Mouse (Mus musculus): ENCODE results near the gene Tnfrsf12a.
A peak's percentile ranks its signal among the peaks of the same experiment; 100 is the strongest.

Gene Tnfrsf12a

GRCm38 (mm10) chr17:23680336-23680735, 3.1 kb upstream of the Tnfrsf12a start:
- DNase-seq: peak; percentile 79

GRCm38 (mm10) chr17:23679127-23679835, 2.0 kb upstream of the Tnfrsf12a start, which contains the start of gene Cldn6:
Cldn6 (plus strand) TSS chr17:23679249.
- DNase-seq: peak; percentile 86

- peak; percentile 97 for DNase-seq
Measured at GRCm38 (mm10) chr17:23676473-23677031, 716 bp downstream of the Tnfrsf12a start.

GRCm38 (mm10) chr17:23675564-23676281, 1.5 kb downstream of the Tnfrsf12a start:
- DNase-seq: peak; percentile 97

- peak; percentile 96 for DNase-seq
Measured at GRCm38 (mm10) chr17:23675127-23675526, 2.1 kb downstream of the Tnfrsf12a start.

- DNase-seq: peak; percentile 97
Measured at GRCm38 (mm10) chr17:23674271-23674952, 2.9 kb downstream of the Tnfrsf12a start.

- peak; percentile 99 for DNase-seq
Measured at GRCm38 (mm10) chr17:23673424-23674073, 3.7 kb downstream of the Tnfrsf12a start, which contains the start of the genes Hcfc1r1 and Thoc6. Hcfc1r1 (plus strand) TSS chr17:23673596. Thoc6 (minus strand) TSS chr17:23673882.

- DNase-seq: peak; percentile 78
Measured at GRCm38 (mm10) chr17:23672761-23673160, 4.5 kb downstream of the Tnfrsf12a start.

GRCm38 (mm10) chr17:23671519-23671918, 5.7 kb downstream of the Tnfrsf12a start:
- DNase-seq: peak; percentile 86

- DNase-seq: peak; percentile 84
Measured at GRCm38 (mm10) chr17:23670516-23671074, 6.7 kb downstream of the Tnfrsf12a start.

GRCm38 (mm10) chr17:23665511-23665910, 11.8 kb downstream of the Tnfrsf12a start:
- DNase-seq: peak; percentile 91

GRCm38 (mm10) chr17:23664556-23665021, 12.7 kb downstream of the Tnfrsf12a start:
- peak; percentile 90 for DNase-seq

- DNase-seq: peak; percentile 88
Measured at GRCm38 (mm10) chr17:23661526-23661925, 15.7 kb downstream of the Tnfrsf12a start.

- peak; percentile 87 for DNase-seq
Measured at GRCm38 (mm10) chr17:23660876-23661200, 16.4 kb downstream of the Tnfrsf12a start.

GRCm38 (mm10) chr17:23660117-23660875, 17.0 kb downstream of the Tnfrsf12a start, which contains the start of gene Bicdl2:
Bicdl2 (plus strand) TSS chr17:23660506.
- peak; percentile 89 for DNase-seq

- no peak for DNase-seq
Measured at GRCm38 (mm10) chr17:23658450-23658849, 18.8 kb downstream of the Tnfrsf12a start.

GRCm38 (mm10) chr17:23654410-23654809, 22.9 kb downstream of the Tnfrsf12a start:
- DNase-seq: no peak

- DNase-seq: no peak
Measured at GRCm38 (mm10) chr17:23654001-23654400, 23.3 kb downstream of the Tnfrsf12a start.

GRCm38 (mm10) chr17:23653324-23653723, 23.9 kb downstream of the Tnfrsf12a start:
- no peak for DNase-seq

GRCm38 (mm10) chr17:23651363-23651762, 25.9 kb downstream of the Tnfrsf12a start:
- DNase-seq: no peak

- DNase-seq: no peak
Measured at GRCm38 (mm10) chr17:23645894-23646293, 31.4 kb downstream of the Tnfrsf12a start.
